Comparison of ENCODE assay signal across 7 mouse cellular contexts in the genomic region with DNA sequence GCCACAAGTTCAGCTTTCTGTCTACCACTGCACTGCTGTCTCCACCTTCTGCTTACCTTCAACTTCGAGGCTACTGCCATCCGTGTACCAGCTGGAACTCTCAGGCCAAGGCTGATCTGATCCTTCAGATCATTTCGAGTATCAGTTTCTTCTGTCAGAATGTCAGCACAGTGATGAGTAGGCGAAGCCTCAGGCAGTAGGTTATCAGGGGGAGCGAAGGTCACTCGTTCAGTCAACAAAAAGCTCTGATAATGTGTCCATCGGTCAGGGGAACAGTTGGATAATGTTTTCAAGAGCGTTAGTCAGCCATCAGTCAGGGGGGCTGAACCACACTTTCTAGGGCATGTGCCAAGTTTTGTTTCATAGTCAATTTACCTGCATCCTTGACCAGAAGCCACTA.
DNase-seq lines count a peak whose midpoint lies in the region; ATAC-seq and TF ChIP-seq lines count a peak whose summit lies in the region.
"Not testable (repeated sequence)": the region's sequence is repeated elsewhere in the genome, so short reads cannot be mapped to it uniquely, and the experiment has no call there.

No protein-coding gene starts in this region.

- not testable (repeated sequence) for TF ChIP-seq EP300 in liver, postnatal 0 days (IDR thresholded peaks at IDR 0.05; ENCODE audit: low read depth)

- TF ChIP-seq POLR2A in liver, adult 2 months (IDR thresholded peaks at IDR 0.05; ENCODE audit: extremely low read depth, insufficient read depth, low read length): not testable (repeated sequence)

- not testable (repeated sequence) for H3K4me2 ChIP-seq in liver, embryonic 13.5 days; liver, embryonic 15.5 days
- H3K4me2 ChIP-seq in liver, postnatal 0 days (ENCODE audit: low read depth, low read length): peak overlapping the region; percentile 9; the same call in 1 of the 2 replicates

- H3K4me3 ChIP-seq in liver, adult 2 months (ENCODE audit: insufficient read depth, low read depth, low read length); liver, embryonic 13.5 days (replicated peaks); liver, embryonic 15.5 days (replicated peaks); liver, postnatal 0 days (ENCODE audit: low read depth, low read length): not testable (repeated sequence)

- H3K4me1 ChIP-seq in liver, adult 2 months (ENCODE audit: control insufficient read depth, insufficient read depth, low read length); liver, embryonic 13.5 days (replicated peaks); liver, embryonic 15.5 days (replicated peaks); liver, postnatal 0 days (ENCODE audit: insufficient read depth): not testable (repeated sequence)

- 16% methylated on average over 8 of the region's 8 CpGs for WGBS in liver, adult 2 months
- WGBS in liver, embryonic 13.5 days (ENCODE audit: insufficient replicate concordance): 53% methylated on average over 8 of the region's 8 CpGs
- 53% methylated on average over 8 of the region's 8 CpGs for WGBS in liver, embryonic 15.5 days (ENCODE audit: insufficient replicate concordance)
- WGBS in liver, postnatal 0 days (ENCODE audit: insufficient replicate concordance): 57% methylated on average over 8 of the region's 8 CpGs

- not testable (repeated sequence) for H3K9me3 ChIP-seq in liver, embryonic 13.5 days (replicated peaks); liver, embryonic 15.5 days (replicated peaks); liver, postnatal 0 days (ENCODE audit: low read length)

- not testable (repeated sequence) for H3K27ac ChIP-seq in liver, adult 2 months (replicated peaks; ENCODE audit: insufficient read depth, low read depth, low read length); liver, embryonic 13.5 days; liver, embryonic 15.5 days (replicated peaks); liver, postnatal 0 days (ENCODE audit: low read depth)

- not testable (repeated sequence) for H3K79me2 ChIP-seq in liver, adult 2 months (ENCODE audit: control insufficient read depth, insufficient read depth, low read length)

- not testable (repeated sequence) for H3K27me3 ChIP-seq in liver, adult 2 months (ENCODE audit: control insufficient read depth, insufficient read depth, low read length); liver, embryonic 13.5 days; liver, embryonic 15.5 days; liver, postnatal 0 days (ENCODE audit: insufficient read depth, low read length)

- not testable (repeated sequence) for TF ChIP-seq CTCF in liver, adult 2 months (IDR thresholded peaks at IDR 0.05; ENCODE audit: low read depth, low read length); liver, postnatal 0 days (IDR thresholded peaks at IDR 0.05; ENCODE audit: low read depth)

- H3K9ac ChIP-seq in liver, adult 2 months (ENCODE audit: low read depth, low read length); liver, embryonic 13.5 days; liver, embryonic 15.5 days; liver, postnatal 0 days (replicated peaks): not testable (repeated sequence)

- 0 out of 2 replicates have a peak, but pooled peaks have one; percentile 47 for ATAC-seq in liver, embryonic 13.5 days (ENCODE audit: low read depth)
- ATAC-seq in liver, embryonic 15.5 days (ENCODE audit: insufficient read depth): peak; percentile 66; the same call in 1 of the 2 replicates
- peak; percentile 76 for ATAC-seq in liver, postnatal 0 days

- DNase-seq in adrenal gland, adult 2 months: peak; percentile 4
- DNase-seq in adrenal gland, postnatal 10 days: peak; percentile 4
- peak; percentile 40 for DNase-seq in liver, adult 2 months (ENCODE audit: extremely low read depth, low read depth, low spot score)
- not testable (repeated sequence) for DNase-seq in liver, embryonic 13.5 days
- peak; percentile 24 for DNase-seq in liver, postnatal 0 days
- peak; percentile 49 for DNase-seq in yolk sac, embryonic 10.5 days (ENCODE audit: low spot score)

- H3K36me3 ChIP-seq in liver, adult 2 months (ENCODE audit: control insufficient read depth, insufficient read depth, low read length); liver, embryonic 13.5 days; liver, embryonic 15.5 days (replicated peaks); liver, postnatal 0 days (replicated peaks; ENCODE audit: insufficient read depth, low read length): not testable (repeated sequence)
